Mouse (Mus musculus) subcutaneous adipose tissue, adult 2 months (tissue): ENCODE results near the gene Prrt2. TPM values are rescaled to one million over a fixed set of nuclear protein-coding genes. Genes with fewer than 3 reads are reported as not detected.

Experiments
- polyA plus RNA-seq: library from polyadenylated mRNA; depleted of rRNA; stranded (reverse); fragments of >200 nt; gene quantifications from 2 replicates; pipeline ENCODE4 v1.2.3, GENCODE M21; 2012; ENCODE audit warnings: low replicate concordance; rRNA removed

Gene Prrt2
- polyA plus RNA-seq = 17.9 and 35.3 TPM in 2 replicates

DNA sequence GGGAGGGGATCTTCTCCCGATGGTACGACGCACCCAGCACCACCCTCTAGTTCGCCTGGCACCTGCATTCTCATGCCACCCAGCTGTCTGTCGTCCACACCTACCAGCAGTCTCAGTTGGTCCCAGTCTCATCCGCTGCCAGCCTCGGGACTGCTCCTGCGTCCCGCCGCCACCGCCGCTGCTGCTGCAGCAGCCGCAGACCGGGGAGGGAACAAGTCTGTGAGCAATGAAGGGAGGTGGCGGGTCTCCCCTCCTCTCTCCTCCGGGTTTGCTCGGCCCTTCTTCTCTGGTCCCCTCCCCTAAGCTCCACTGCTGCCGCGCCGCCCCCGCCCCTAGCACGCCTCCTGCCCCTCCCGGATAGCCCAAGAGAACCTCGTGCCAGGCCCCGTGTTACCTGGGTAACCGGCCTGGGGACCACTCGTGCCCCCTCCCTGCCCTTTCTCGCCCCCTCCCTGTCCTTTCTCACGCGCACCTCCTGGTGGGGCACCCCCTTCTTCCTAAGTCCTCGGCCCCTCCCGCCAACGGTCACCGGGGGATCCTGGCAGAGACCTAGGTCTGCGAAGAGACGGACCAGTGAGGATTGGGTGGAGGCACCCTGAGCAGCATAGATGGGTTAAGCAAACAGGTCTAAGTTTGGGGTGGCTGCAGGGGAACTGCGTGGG lies at the start of gene Prrt2, which contains the start of gene Gm42742:
Prrt2 (minus strand) TSS at position 311 of the 662 bp plus-strand sequence.
Gm42742 (minus strand) TSS at position 197 of the 662 bp plus-strand sequence.

DNA sequence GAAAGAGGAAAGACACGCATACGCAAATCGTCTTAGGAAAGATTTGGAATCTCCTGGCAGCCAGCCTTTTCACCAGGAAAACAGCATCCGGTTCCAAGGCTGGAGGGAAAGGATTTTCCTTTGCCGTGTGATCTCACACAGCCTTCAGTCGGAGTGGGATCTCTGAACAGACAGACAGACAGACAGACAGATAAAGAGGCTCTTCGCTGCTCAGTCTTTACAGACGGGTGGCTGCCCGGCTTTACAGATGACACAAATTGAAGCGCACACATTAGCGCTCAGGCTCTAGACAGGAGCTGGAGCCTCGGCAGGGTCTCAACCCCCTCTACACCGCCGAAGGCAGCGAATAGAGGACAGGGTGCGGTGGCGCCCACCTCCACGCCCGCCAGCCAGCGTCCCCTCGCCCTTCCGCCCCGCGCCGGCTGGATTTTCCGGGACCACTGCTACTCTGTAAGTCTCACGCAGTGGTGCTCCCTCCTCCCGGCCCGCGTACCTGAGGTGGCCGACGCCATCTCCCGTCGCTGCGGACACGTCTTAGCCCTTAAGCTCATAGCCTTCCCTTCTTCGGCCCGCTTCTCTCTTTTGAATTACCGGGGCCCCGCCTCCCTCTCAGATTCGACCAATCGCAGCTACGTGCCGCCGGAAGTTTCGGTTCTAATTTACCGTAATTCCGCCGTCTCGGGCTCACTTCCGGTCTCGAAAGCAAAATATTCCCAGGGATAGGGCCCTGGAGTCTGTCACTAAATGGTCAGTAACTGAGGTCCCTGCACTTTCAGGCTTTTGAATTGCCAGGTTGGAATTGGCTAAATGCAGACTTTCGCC lies 21.1 kb upstream of the Prrt2 start, which contains the start of gene Kif22:
Kif22 (minus strand) TSS at position 621 of the 822 bp plus-strand sequence.

DNA sequence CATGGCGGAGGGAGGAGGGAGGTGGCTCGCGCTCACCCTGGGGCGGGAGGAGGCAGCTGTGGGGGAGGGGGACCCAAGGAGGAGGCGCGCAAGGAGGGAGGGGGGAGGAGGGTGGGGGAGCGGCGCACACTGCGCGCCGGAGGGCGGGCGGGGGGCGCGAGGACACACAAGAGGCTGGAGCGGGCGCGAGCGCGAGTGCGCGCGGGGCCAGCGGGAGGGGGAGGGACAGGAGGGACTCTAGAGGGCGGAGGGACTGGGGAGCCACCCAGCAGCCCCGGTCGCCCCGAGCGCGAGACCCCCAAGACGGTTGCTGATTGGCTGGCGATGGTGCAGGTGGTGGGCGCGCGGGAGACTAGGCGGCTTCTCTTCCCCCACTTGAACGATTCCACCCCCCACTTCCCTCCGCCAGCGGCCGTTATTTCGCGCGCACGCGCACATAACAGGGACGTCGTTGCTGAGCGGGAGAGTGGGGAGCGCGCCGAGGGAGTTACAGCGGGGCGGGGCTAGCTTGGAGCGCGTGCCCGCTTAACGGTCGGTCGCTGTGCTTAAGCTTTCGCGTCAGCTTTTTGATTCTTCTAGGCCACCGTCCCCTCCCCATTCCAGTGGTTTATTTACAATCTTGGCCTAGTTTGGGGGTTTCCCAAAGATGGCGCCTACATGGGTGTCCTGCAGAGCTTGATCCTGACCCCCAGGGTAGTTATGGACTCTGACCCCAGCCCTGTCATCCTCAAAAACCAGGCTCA lies 6.1 kb upstream of the Prrt2 start, which contains the start of gene Maz:
Maz (minus strand) TSS at position 54 of the 743 bp plus-strand sequence.

DNA sequence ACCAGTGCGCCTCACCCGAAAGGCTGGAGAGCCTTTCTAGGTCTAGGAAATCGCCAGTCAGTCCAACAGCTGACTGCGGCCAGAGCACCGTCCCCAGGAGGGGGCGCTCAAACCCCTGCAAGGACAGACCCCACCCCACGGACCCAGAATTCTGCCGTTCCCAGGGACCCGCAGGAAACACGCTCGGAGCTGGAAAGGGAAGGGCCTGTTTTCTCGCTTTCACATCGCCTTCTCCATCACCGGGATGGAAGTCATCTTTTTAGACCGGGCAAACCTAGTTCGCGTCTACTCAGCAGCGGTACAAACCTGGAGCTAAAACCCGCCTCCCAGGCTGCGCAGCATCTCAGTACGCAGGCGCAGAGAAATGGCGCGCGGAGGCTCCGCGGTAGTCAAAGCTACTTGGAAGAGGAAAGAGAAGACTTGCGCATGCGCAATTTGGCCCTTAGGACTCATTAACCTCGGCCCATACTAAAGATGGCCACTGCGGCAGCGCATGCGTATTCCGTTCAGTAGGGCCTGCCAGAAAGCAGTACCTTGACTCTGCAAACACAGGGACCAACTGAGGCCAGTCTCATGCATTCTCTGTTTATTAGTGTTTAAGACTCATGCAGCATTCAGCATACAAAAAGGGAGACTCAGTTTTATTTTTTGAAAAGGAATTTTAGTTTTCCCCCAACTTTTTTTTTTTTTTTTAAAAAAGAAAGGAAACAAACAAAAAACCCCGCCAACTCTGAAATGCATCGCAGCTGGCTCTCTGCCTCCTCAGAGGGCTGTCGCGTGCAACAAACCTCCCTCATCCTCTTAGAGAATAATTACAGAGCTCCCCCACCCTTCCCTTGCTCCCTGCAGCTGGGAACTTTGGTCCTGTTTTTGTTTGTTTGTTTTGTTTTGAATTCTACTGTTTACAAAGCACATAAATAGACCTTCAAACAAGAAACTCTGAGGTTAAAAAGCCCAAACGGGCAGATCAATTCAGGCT lies 3.8 kb downstream of the Prrt2 start, which contains the start of gene Pagr1a:
Pagr1a (minus strand) TSS at position 382 of the 979 bp plus-strand sequence.

DNA sequence TGATC lies 4.7 kb downstream of the Prrt2 start, which contains the start of gene Pagr1b:
Pagr1b (minus strand) TSS at position 4 of the 5 bp plus-strand sequence.

DNA sequence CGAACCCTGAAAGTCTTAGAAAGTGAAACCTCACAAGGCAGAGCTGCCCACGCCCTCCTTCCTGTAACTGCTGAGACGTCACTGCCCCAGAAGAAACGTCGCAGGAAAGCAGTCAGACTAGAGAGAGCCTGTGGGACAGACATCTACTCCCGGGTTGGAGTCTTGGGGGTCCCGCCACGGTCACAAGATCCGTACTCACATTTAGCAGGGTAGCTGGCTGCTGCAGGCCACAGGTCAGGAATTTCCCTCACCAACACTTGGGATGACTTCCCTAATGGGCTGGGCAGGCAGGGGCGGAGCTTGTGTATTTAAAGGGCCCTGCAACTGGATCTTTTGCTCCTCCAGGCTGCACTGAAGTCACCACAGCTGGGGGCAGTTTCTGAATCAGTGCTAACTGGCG lies 6.7 kb downstream of the Prrt2 start, which contains the start of gene Mvp:
Mvp (minus strand) TSS at position 302 of the 400 bp plus-strand sequence.

DNA sequence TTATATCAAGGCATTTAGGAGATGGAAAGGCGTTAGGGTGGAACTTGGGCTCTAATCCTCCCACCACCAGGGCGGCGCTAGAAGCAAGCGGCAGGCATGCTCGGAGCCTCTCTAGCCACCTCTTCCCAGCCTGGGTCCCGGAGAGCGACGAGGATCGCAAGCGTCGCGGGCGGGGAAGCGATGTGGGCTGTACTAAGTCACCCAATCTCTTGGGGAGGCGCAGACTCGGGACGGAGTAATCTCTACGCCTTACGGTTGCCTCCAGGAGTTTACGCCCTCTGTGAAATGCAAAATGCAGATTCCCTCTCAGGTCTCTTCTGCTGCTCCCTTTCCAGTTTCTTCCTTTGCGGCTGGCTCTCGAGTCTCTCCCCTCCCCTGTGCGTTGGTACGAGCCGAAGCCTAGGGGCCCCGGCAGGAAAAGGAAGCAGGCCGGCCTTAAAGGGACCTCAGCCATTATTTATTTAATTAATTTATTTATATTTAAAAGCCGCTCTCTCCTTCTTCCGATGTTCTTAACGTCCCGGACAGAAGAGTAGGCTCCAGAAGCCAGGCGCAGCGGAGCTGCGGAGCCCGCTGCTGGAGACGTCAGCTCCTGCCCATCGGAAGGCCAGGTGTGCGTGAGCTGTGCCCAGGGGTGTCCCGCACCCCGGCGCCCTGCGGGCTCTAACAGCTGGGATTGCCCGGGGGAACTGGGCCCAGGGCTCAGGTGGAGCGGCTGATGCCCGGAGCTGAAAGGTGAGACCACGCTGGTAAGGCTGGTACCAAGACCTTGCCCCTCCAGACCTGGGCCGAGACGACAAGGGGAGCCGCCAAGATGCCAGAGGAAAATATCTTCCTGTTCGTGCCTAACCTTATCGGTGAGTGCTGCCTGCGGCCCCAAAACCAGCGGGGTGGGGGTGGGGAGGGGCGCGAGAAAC lies 44.8 kb downstream of the Prrt2 start, which contains the start of gene Cdiptos:
Cdiptos (minus strand) TSS at position 149 of the 917 bp plus-strand sequence.

DNA sequence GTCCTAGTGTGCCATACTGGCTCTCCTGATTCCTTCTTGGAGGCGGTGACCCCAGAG lies 45.3 kb downstream of the Prrt2 start, which contains the start of gene Cdipt:
Cdipt (plus strand) TSS at position 22 of the 57 bp plus-strand sequence.

Other genes starting within 250 kb of the Prrt2 start
- gene Ypel3, start 244.3 kb downstream of the Prrt2 start, polyA plus RNA-seq = 325 and 329 TPM in 2 replicates
- 3.3 and 4.2 TPM in 2 replicates for gene Tbx6, start 239.7 kb downstream of the Prrt2 start, polyA plus RNA-seq
- gene Ppp4c, start 228.7 kb downstream of the Prrt2 start, polyA plus RNA-seq = 140 and 221 TPM in 2 replicates
- gene Fam57b, start 223.5 kb downstream of the Prrt2 start, polyA plus RNA-seq = 18.0 and 75.6 TPM in 2 replicates
- not detected in 2 replicates for gene 4930451I11Rik, start 189.6 kb downstream of the Prrt2 start, polyA plus RNA-seq
- not detected in 2 replicates for gene Doc2a, start 173.8 kb downstream of the Prrt2 start, polyA plus RNA-seq
- 3.5 and 11.6 TPM in 2 replicates for gene Hirip3, start 159.2 kb downstream of the Prrt2 start, polyA plus RNA-seq
- gene Ino80e, start 158.8 kb downstream of the Prrt2 start, polyA plus RNA-seq = 47.8 and 60.5 TPM in 2 replicates
- gene Taok2, start 136.5 kb downstream of the Prrt2 start, polyA plus RNA-seq = 94.6 and 122 TPM in 2 replicates
- gene Tmem219, start 98.3 kb downstream of the Prrt2 start, polyA plus RNA-seq = 89.0 and 89.8 TPM in 2 replicates
- 19.6 and 22.4 TPM in 2 replicates for gene Kctd13, start 92.3 kb downstream of the Prrt2 start, polyA plus RNA-seq
- 0.23 and 0.63 TPM in 2 replicates for gene Asphd1, start 71.6 kb downstream of the Prrt2 start, polyA plus RNA-seq
- 2.4 and 4.4 TPM in 2 replicates for gene Sez6l2, start 70.6 kb downstream of the Prrt2 start, polyA plus RNA-seq
- gene Cdipt, start 45.3 kb downstream of the Prrt2 start, polyA plus RNA-seq = 205 and 302 TPM in 2 replicates
- gene Cdiptos, start 45.1 kb downstream of the Prrt2 start, polyA plus RNA-seq = 2.7 and 3.1 TPM in 2 replicates
- gene Mvp, start 6.6 kb downstream of the Prrt2 start, polyA plus RNA-seq = 93.7 and 103 TPM in 2 replicates
- 5.3 and 7.1 TPM in 2 replicates for gene Pagr1b, start 4.7 kb downstream of the Prrt2 start, polyA plus RNA-seq
- gene Pagr1a, start 3.9 kb downstream of the Prrt2 start, polyA plus RNA-seq = 2.6 and 5.8 TPM in 2 replicates
- gene Gm42742, start 114 bp downstream of the Prrt2 start, polyA plus RNA-seq = 25.7 and 62.7 TPM in 2 replicates
- gene Maz, start 5.8 kb upstream of the Prrt2 start, polyA plus RNA-seq = 90.8 and 204 TPM in 2 replicates
- 2.1 and 9.3 TPM in 2 replicates for gene Kif22, start 21.3 kb upstream of the Prrt2 start, polyA plus RNA-seq
- 0.37 and 0.99 TPM in 2 replicates for gene Zg16, start 66.1 kb upstream of the Prrt2 start, polyA plus RNA-seq
- gene AI467606, start 70.1 kb upstream of the Prrt2 start, polyA plus RNA-seq = 9.6 and 14.6 TPM in 2 replicates
- gene Qprt, start 101.0 kb upstream of the Prrt2 start, polyA plus RNA-seq = 1.3 and 3.4 TPM in 2 replicates
- 2.4 and 3.1 TPM in 2 replicates for gene Spn, start 116.6 kb upstream of the Prrt2 start, polyA plus RNA-seq
- 26.3 and 45.0 TPM in 2 replicates for gene Cd2bp2, start 174.8 kb upstream of the Prrt2 start, polyA plus RNA-seq
- 29.5 and 47.5 TPM in 2 replicates for gene Tbc1d10b, start 187.3 kb upstream of the Prrt2 start, polyA plus RNA-seq
- 1.3 and 1.5 TPM in 2 replicates for gene Mylpf, start 187.7 kb upstream of the Prrt2 start, polyA plus RNA-seq
- 5.3 and 22.2 TPM in 2 replicates for gene Zfp553, start 211.8 kb upstream of the Prrt2 start, polyA plus RNA-seq
- 18.4 and 23.6 TPM in 2 replicates for gene Sept1, start 211.9 kb upstream of the Prrt2 start, polyA plus RNA-seq
- gene Zfp771, start 223.1 kb upstream of the Prrt2 start, polyA plus RNA-seq = 43.2 and 112 TPM in 2 replicates
- 47.0 and 71.1 TPM in 2 replicates for gene Dctpp1, start 239.5 kb upstream of the Prrt2 start, polyA plus RNA-seq